Mouse (Mus musculus): ENCODE measurements around the gene Plscr5.

Gene Plscr5

GRCm38 (mm10) chr9:92226127-92226655, 33.5 kb downstream of the Plscr5 start:
- no peak for ATAC-seq (ENCODE audit: insufficient number of reproducible peaks, low FRiP score, low TSS enrichment)

- no peak for ATAC-seq (ENCODE audit: insufficient number of reproducible peaks, low FRiP score, low TSS enrichment)
These were observed 34.1 kb downstream of the Plscr5 start for GRCm38 (mm10) chr9:92226795-92227194.

- no peak for ATAC-seq (ENCODE audit: insufficient number of reproducible peaks, low FRiP score, low TSS enrichment)
These were observed 36.4 kb downstream of the Plscr5 start for GRCm38 (mm10) chr9:92228867-92229832.

GRCm38 (mm10) chr9:92229833-92230205, 37.1 kb downstream of the Plscr5 start:
- no peak for ATAC-seq (ENCODE audit: insufficient number of reproducible peaks, low FRiP score, low TSS enrichment)

GRCm38 (mm10) chr9:92234901-92235458, 42.2 kb downstream of the Plscr5 start:
- no peak for ATAC-seq (ENCODE audit: insufficient number of reproducible peaks, low FRiP score, low TSS enrichment)

- no peak for ATAC-seq (ENCODE audit: insufficient number of reproducible peaks, low FRiP score, low TSS enrichment)
These were observed 56.2 kb downstream of the Plscr5 start for GRCm38 (mm10) chr9:92248773-92249446.

- no peak for ATAC-seq (ENCODE audit: insufficient number of reproducible peaks, low FRiP score, low TSS enrichment)
These were observed 56.7 kb downstream of the Plscr5 start, which contains the start of gene Plscr1 for GRCm38 (mm10) chr9:92249447-92249852. Plscr1 (plus strand) TSS chr9:92249750.

- peak; percentile 83 for ATAC-seq (ENCODE audit: insufficient number of reproducible peaks, low FRiP score, low TSS enrichment)
These were observed 57.4 kb downstream of the Plscr5 start for GRCm38 (mm10) chr9:92249987-92250772.

GRCm38 (mm10) chr9:92252718-92253117, 60.0 kb downstream of the Plscr5 start:
- no peak for ATAC-seq (ENCODE audit: insufficient number of reproducible peaks, low FRiP score, low TSS enrichment)

- ATAC-seq (ENCODE audit: insufficient number of reproducible peaks, low FRiP score, low TSS enrichment) = no peak
These were observed 61.0 kb downstream of the Plscr5 start for GRCm38 (mm10) chr9:92253585-92254321.
